Mouse (Mus musculus): Measurements from ENCODE around the gene Wfdc21. TPM values are rescaled to one million over a fixed set of nuclear protein-coding genes. Genes with fewer than 3 reads are reported as not detected.

Wfdc21 gene
- polyA plus RNA-seq, 1 experiment, result 0.77 TPM

- TF ChIP-seq POLR2A (IDR thresholded peaks at IDR 0.05; ENCODE audit: low read depth, low read length) (no peak), CTCF (conservative IDR thresholded peaks at IDR 0.05; ENCODE audit: insufficient read depth, insufficient read length, low read depth, low read length) (no peak)
- H3K27me3 ChIP-seq (replicated peaks; ENCODE audit: control insufficient read depth, insufficient read depth, low read length), result no peaks in the 10 kb centered on the region
- H3K36me3 ChIP-seq (ENCODE audit: control insufficient read depth, insufficient read depth, low read length), result no peaks in the 10 kb centered on the region
- peaks cover 27% of the 10 kb centered on the region for H3K4me1 ChIP-seq (ENCODE audit: control insufficient read depth, insufficient read depth, low read length)
- peak; percentile 90 for DNase-seq
- H3K4me3 ChIP-seq (ENCODE audit: insufficient read depth, low read depth, low read length), result no peak overlapping the region
- H3K27ac ChIP-seq (ENCODE audit: insufficient read depth, low read depth, low read length), result peak overlapping the region; percentile 93
- WGBS, result 53% methylated on average over 12 of the region's 12 CpGs
These were observed 53.2 kb downstream of the Wfdc21 start for GRCm38 (mm10) chr11:83799871-83800430.

- no peak overlapping the region for H3K4me3 ChIP-seq (ENCODE audit: insufficient read depth, low read depth, low read length)
- WGBS, result 57% methylated on average over 8 of the region's 8 CpGs
- peak; percentile 81 for DNase-seq
These were observed 55.4 kb downstream of the Wfdc21 start for GRCm38 (mm10) chr11:83802166-83802565.

More at GRCm38 (mm10) chr11:83802166-83802565, 55.4 kb downstream of the Wfdc21 start:
- H3K27me3 ChIP-seq (replicated peaks; ENCODE audit: control insufficient read depth, insufficient read depth, low read length), result no peaks in the 10 kb centered on the region
- no peaks in the 10 kb centered on the region for H3K36me3 ChIP-seq (ENCODE audit: control insufficient read depth, insufficient read depth, low read length)
- no peak overlapping the region for H3K27ac ChIP-seq (ENCODE audit: insufficient read depth, low read depth, low read length)
- H3K4me1 ChIP-seq (ENCODE audit: control insufficient read depth, insufficient read depth, low read length), result peaks cover 17% of the 10 kb centered on the region; the same call in 1 of the 2 replicates
- no peak for TF ChIP-seq POLR2A (IDR thresholded peaks at IDR 0.05; ENCODE audit: low read depth, low read length)
- 0 out of 2 replicates have a peak, but pooled peaks have one; percentile 27 for TF ChIP-seq CTCF (conservative IDR thresholded peaks at IDR 0.05; ENCODE audit: insufficient read depth, insufficient read length, low read depth, low read length)

Other genes with a start within 250 kb of the Wfdc21 start
- 0.03 TPM in 1 of 2 replicates, not detected in the other for gene Heatr9, start 224.8 kb upstream of the Wfdc21 start, polyA plus RNA-seq (2012; rRNA removed)
- gene Ccl5, start 216.4 kb upstream of the Wfdc21 start, polyA plus RNA-seq (2012; rRNA removed), result 11.5 and 70.3 TPM in 2 replicates
- gene Ccl9, start 168.3 kb upstream of the Wfdc21 start, polyA plus RNA-seq (2012; rRNA removed), result 0.92 and 1.7 TPM in 2 replicates
- gene Ccl6, start 153.9 kb upstream of the Wfdc21 start, polyA plus RNA-seq (2012; rRNA removed), result 3.9 and 6.2 TPM in 2 replicates
- gene Rpl9-ps1, start 101.3 kb upstream of the Wfdc21 start, polyA plus RNA-seq (2012; rRNA removed), result not detected in 2 replicates
- gene Ccl3, start 97.6 kb upstream of the Wfdc21 start, polyA plus RNA-seq (2012; rRNA removed), result 1.6 and 1.8 TPM in 2 replicates
- gene Ccl4, start 84.4 kb upstream of the Wfdc21 start, polyA plus RNA-seq (2012; rRNA removed), result 1.3 and 2.0 TPM in 2 replicates
- gene Wfdc17, start 42.9 kb upstream of the Wfdc21 start, polyA plus RNA-seq (2012; rRNA removed), result 2.6 and 4.4 TPM in 2 replicates
- not detected in 2 replicates for gene Wfdc18, start 37.9 kb upstream of the Wfdc21 start, polyA plus RNA-seq (2012; rRNA removed)
- gene Heatr6, start 6.8 kb downstream of the Wfdc21 start, polyA plus RNA-seq (2012; rRNA removed), result 10.9 and 12.0 TPM in 2 replicates
- gene Hnf1b, start 103.1 kb downstream of the Wfdc21 start, polyA plus RNA-seq (2012; rRNA removed), result 161 and 172 TPM in 2 replicates
- 5.5 and 7.2 TPM in 2 replicates for gene Ddx52, start 195.1 kb downstream of the Wfdc21 start, polyA plus RNA-seq (2012; rRNA removed)
- 21.0 and 25.8 TPM in 2 replicates for gene Synrg, start 217.5 kb downstream of the Wfdc21 start, polyA plus RNA-seq (2012; rRNA removed)